Mouse (Mus musculus) CD4-positive, CD25-positive, alpha-beta regulatory T cell (primary cell): Measurements from ENCODE around the gene Nrf1. TPM values are rescaled to one million over a fixed set of nuclear protein-coding genes. Genes with fewer than 3 reads are reported as not detected.

ENCODE experiments used
- polyA plus RNA-seq: library from polyadenylated mRNA; unstranded; fragments of 100-300 nt; shearing (Covaris generic); gene quantifications from one replicate; pipeline ENCODE4 v1.2.1, GENCODE M21; 2017

Nrf1 gene
- 70.2 TPM for polyA plus RNA-seq

DNA sequence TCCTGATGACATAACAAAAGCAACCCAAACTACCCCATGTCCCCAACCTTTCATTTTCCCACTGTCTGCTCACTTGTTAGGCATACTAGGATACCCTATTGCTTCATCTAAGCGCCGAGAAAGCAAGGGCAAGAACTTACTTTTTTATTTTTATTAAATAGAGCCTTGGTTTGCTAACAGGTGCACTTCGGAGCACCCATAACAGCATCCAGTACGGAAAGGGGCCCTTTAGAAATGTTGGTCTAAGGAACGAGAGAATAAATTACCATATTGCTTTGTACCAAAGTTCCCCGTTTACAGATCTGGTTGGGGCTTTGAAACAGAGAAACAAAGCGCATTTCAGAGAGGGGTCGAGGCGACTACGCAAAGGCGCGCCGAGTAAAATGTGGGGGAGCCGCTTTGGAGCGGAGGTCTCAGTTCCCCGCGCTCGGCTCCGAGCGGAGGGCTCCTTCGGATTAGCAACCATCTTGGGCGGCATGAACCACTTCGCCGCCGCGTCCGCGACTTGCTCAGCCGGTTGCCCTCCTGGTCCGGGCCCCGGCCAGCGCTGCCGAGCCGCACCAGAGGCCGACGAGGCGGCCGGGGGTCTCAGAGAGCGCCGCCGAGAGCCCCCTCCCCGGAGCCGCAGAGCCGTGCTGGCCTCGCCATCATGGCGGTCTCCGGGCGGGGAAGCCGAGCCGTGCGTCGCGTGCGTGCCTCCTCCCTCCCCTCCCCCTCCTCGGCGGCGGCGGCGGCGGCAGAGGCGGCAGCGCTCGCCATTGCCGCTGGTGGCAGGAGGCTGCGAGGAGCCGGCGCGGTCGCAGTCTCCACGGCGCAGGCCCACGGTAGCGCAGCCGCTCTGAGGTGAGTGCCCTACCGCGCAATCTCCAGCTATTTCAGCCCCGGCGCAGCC, at the start of gene Nrf1:
Gene Nrf1 (plus strand): TSS at position 718 of the 892 bp plus-strand sequence.

Other genes with a start within 250 kb of the Nrf1 start
- gene Strip2, start 131.0 kb upstream of the Nrf1 start, polyA plus RNA-seq, result 0.10 TPM